Mouse (Mus musculus) neural tube, embryonic 12.5 days (tissue): ENCODE data around the gene Gm42674. TPM values are rescaled to one million over a fixed set of nuclear protein-coding genes. Genes with fewer than 3 reads are reported as not detected.

Experiments used
- ATAC-seq: fragments of 200-750 bp; cut with Nextera tagmentation; 2 replicates; pipeline ENCODE4 v1.8.0; 2017; ENCODE audit warnings: low read depth, mild to moderate bottlenecking, moderate TSS enrichment, moderate library complexity; ENCODE audit not compliant: low FRiP score
- H3K27ac ChIP-seq: fragments of 300-500 bp; sonication (generic); 2 replicates; pipeline ENCODE4 v1.5.1; 2016
- H3K27me3 ChIP-seq: fragments of 300-500 bp; sonication (generic); replicated peaks from 2 replicates; pipeline ENCODE4 v1.6.1; 2016; ENCODE audit warnings: mild to moderate bottlenecking
- H3K36me3 ChIP-seq: fragments of 300-500 bp; sonication (generic); 2 replicates; pipeline ENCODE4 v1.6.1; 2016; ENCODE audit warnings: mild to moderate bottlenecking
- H3K4me1 ChIP-seq: fragments of 300-500 bp; sonication (generic); 2 replicates; pipeline ENCODE4 v1.6.1; 2016
- H3K4me2 ChIP-seq: fragments of 300-500 bp; sonication (generic); replicated peaks from 2 replicates; pipeline ENCODE4 v1.6.1; 2016; ENCODE audit warnings: mild to moderate bottlenecking
- H3K4me3 ChIP-seq: fragments of 300-500 bp; sonication (generic); 2 replicates; pipeline ENCODE4 v1.5.1; 2016
- H3K9ac ChIP-seq: fragments of 300-500 bp; sonication (generic); 2 replicates; pipeline ENCODE4 v1.6.1; 2016; ENCODE audit warnings: mild to moderate bottlenecking
- H3K9me3 ChIP-seq: fragments of 300-500 bp; sonication (generic); 2 replicates; pipeline ENCODE4 v1.6.1; 2016; ENCODE audit warnings: mild to moderate bottlenecking
- WGBS: fragments of 180-500 bp; shearing (Covaris S2); methylation state at CpG from one replicate; pipeline ENCODE4 v1.1.7; 2016; 5-methylcytosine and 5-hydroxymethylcytosine counted together
- polyA plus RNA-seq: library from polyadenylated mRNA; unstranded; fragments of >200 nt; fragmentation: Nextera tagmentation; extraction: Ambion mirVana; gene quantifications from 2 replicates; pipeline ENCODE4 v1.2.1, GENCODE M21; 2016

Gm42674 gene
- not detected in 2 replicates for polyA plus RNA-seq

DNA sequence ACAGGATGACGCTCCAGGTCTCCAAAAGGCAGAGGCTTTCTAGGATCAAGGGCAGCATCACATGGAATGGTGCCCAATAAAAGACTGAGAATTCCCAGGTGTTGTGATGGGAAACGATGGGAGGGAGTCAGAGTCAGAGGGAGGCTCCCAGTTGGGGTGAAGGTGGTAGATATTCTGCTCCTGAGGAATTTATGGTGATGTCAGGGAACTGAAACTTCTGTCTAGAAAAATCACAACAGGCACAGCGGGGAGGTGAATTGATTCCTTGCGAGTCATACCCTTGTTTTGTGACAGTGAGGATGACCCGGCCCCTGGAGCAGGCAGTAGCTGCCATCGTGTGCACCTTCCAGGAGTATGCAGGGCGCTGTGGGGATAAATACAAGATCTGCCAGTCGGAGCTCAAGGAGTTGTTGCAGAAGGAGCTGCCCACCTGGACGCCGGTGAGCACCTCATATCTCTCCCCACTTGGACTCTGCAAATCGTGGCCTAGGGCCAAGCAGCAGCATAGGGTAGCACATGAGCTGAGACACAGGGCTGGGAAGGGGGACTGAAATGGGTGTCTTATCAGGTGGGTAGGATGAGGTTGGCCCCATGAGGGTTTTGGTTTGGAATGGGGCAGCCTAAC is at the start of gene Gm42674:
Gm42674 (plus strand) TSS at position 419 of the 625 bp plus-strand sequence.
- ATAC-seq, result no peak
- H3K4me2 ChIP-seq, result no peak within 1 kb of the TSS
- WGBS, result 85% methylated on average over 11 of the region's 11 CpGs
- H3K27me3 ChIP-seq, result no peaks in the 10 kb centered on the region
- H3K36me3 ChIP-seq, result no peaks in the 10 kb centered on the region
- H3K4me1 ChIP-seq, result 0 out of 2 replicates have a peak, but pooled peaks cover 7% of the 10 kb centered on the region
- no peaks in the 10 kb centered on the region for H3K9me3 ChIP-seq
- H3K27ac ChIP-seq, result no peak within 1 kb of the TSS
- no peak within 1 kb of the TSS for H3K9ac ChIP-seq
- H3K4me3 ChIP-seq, result no peak within 1 kb of the TSS

DNA sequence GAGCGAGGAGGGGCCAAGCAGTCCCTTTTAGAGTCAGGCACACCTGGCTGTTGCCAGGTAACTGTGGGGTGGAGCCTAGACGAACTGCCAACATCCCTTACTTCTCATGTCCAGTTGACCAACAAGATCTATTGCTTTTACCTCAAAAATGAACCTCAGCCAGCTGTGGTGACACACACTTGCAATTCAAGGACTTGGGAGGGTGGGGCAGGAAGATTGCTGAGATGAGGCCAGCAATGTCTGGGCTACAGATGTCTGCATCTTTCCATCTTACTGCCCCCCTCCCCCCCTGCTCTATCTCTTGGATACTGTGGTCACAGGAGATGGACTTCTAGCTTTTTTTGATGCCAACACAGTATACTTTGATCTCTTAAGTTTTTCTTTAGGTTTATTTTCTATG is 49.5 kb upstream of the Gm42674 start:
- Histone ChIP-seq H3K4me1 (no peaks in the 10 kb centered on the region), H3K4me2 (no peak overlapping the region), H3K27me3 (no peaks in the 10 kb centered on the region), H3K9ac (no peak overlapping the region), H3K9me3 (no peaks in the 10 kb centered on the region), H3K4me3 (no peak overlapping the region), H3K36me3 (no peaks in the 10 kb centered on the region), H3K27ac (no peak overlapping the region)
- ATAC-seq, result no peak
- WGBS, result 89% methylated on average over 2 of the region's 2 CpGs

DNA sequence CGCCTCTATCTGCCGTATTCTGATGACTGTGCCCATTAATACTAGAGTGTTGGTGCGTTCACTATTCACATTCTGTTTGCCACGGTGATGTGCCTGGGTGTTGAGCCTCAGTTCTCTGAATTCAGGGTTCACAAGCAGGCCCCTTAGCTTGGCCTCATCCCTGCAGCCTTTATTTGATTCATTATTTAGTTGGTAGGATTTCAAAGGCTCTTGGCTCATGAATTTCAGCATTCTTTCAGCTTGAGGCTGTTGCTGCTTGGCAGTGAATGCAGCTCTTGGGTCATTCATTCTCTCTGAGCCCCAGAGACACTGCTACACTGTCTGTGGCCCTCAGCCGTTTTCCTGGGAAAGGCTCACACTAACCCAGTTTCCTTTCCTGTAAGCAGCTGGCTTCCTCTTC is 45.8 kb upstream of the Gm42674 start:
- 42% methylated on average over 5 of the region's 5 CpGs for WGBS
- H3K27me3 ChIP-seq, result no peaks in the 10 kb centered on the region
- H3K27ac ChIP-seq, result no peak overlapping the region
- no peaks in the 10 kb centered on the region for H3K4me1 ChIP-seq
- no peaks in the 10 kb centered on the region for H3K36me3 ChIP-seq
- H3K4me3 ChIP-seq, result no peak overlapping the region
- no peak overlapping the region for H3K9ac ChIP-seq
- ATAC-seq, result peak; percentile 76
- no peak overlapping the region for H3K4me2 ChIP-seq
- H3K9me3 ChIP-seq, result no peaks in the 10 kb centered on the region

DNA sequence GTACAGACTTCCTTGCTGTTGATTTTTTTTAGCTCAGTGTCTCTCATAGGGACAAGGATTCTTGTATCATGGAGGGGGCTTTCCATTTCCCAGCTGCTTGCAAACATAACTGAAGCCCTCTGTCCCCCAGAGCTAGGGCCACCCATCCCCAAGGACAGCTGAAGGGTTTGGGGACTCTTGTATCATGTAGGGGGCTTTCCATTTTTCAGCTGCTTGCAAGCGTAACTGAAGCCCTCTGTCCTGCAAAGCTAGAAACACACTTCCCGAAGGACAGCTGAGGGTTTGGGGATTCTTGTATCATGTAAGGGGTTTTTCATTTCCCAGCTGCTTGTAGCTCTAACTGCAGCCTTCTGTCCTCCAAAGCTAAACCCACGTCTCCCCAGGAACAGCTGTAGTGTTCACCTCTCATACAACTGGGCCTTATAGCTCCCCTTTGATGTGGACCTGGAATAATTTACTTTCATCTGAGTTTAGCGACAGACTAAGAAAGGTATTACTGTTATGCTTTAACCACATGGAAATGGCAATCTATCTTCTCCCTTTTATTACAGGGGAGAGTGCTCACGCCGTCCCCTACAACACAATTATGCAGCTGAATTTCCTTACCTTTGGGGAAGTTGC is 41.6 kb upstream of the Gm42674 start, which contains the start of gene S100a3:
S100a3 (plus strand) TSS at position 571 of the 621 bp plus-strand sequence.
- Histone ChIP-seq H3K27me3 (no peaks in the 10 kb centered on the region), H3K4me3 (no peak within 1 kb of the TSS)
- WGBS, result 72% methylated on average over 6 of the region's 6 CpGs

GRCm38 (mm10) chr3:90574691-90575090 is 27.0 kb upstream of the Gm42674 start:
- Histone ChIP-seq H3K27ac (no peak overlapping the region), H3K36me3 (no peaks in the 10 kb centered on the region), H3K4me3 (no peak overlapping the region), H3K4me1 (no peaks in the 10 kb centered on the region), H3K27me3 (no peaks in the 10 kb centered on the region), H3K9me3 (no peaks in the 10 kb centered on the region), H3K9ac (no peak overlapping the region), H3K4me2 (no peak overlapping the region)
- no peak for ATAC-seq
- WGBS, result 90% methylated on average over 5 of the region's 5 CpGs

More for the DNA sequence above, 41.6 kb upstream of the Gm42674 start, which contains the start of gene S100a3:
- Histone ChIP-seq H3K9me3 (no peaks in the 10 kb centered on the region), H3K4me1 (no peaks in the 10 kb centered on the region), H3K27ac (no peak within 1 kb of the TSS), H3K4me2 (no peak within 1 kb of the TSS), H3K9ac (no peak within 1 kb of the TSS), H3K36me3 (no peaks in the 10 kb centered on the region)
- ATAC-seq, result no peak

DNA sequence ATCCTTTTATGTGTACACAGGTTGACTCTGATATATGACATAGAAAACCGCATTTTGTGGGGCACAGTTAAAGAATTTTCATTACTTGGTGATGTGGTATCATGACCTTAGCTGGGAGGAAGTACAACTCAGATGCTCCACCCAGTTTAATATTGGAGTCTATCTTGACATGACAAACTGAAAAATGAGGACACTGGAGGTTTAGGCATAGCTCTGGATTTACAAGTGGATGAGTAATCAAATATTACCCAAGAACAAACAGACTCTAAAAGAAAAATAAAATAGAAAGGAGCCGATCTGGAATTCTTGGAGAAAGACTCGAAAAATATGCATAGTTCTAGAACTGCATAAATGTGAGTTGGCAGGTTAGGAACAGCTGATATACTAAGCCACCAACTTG is 26.4 kb upstream of the Gm42674 start:
- Histone ChIP-seq H3K4me1 (no peaks in the 10 kb centered on the region), H3K9me3 (no peaks in the 10 kb centered on the region), H3K27me3 (no peaks in the 10 kb centered on the region), H3K9ac (no peak overlapping the region), H3K36me3 (no peaks in the 10 kb centered on the region), H3K4me3 (no peak overlapping the region), H3K27ac (no peak overlapping the region), H3K4me2 (no peak overlapping the region)
- no peak for ATAC-seq
- WGBS, result 83% methylated on average over 3 of the region's 3 CpGs

DNA sequence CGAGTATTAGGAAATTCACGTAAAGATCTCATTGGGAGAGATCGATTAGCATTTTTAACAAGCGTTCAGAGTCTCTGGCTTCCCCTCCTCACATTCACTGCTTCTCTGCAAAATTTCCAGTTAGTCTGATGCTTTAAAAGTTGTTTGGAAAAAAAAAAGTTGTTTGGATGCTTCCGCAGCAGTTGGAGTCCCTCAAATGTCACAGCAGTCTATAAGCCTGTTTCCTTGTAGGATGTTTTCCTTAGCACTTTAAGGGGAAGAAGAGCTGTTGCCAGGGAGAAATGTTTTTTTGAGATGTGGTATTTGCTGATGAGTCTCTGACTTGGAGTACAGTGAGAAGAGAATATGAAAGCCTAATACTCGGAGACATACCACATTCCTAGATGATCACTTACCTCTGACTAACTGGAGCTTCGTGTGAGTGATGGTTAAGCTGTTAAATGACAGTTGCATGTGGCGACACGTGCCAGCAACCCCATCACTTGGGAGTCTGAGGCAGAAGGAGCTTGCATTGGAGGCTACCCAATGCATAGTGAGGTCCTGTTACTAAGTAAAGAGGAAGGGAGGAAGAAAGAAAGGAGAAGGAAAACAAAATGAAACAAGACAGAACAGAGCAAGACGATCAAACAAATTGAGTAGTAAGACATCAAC is 25.2 kb upstream of the Gm42674 start:
- Histone ChIP-seq H3K4me2 (no peak overlapping the region), H3K36me3 (no peaks in the 10 kb centered on the region), H3K9ac (no peak overlapping the region), H3K9me3 (no peaks in the 10 kb centered on the region), H3K4me1 (no peaks in the 10 kb centered on the region), H3K27ac (no peak overlapping the region), H3K27me3 (no peaks in the 10 kb centered on the region), H3K4me3 (no peak overlapping the region)
- ATAC-seq, result no peak
- 81% methylated on average over 10 of the region's 10 CpGs for WGBS

- no peaks in the 10 kb centered on the region for H3K36me3 ChIP-seq
- no peak overlapping the region for H3K27ac ChIP-seq
- no peaks in the 10 kb centered on the region for H3K4me1 ChIP-seq
- H3K4me3 ChIP-seq, result no peak overlapping the region
- no peaks in the 10 kb centered on the region for H3K9me3 ChIP-seq
- no peaks in the 10 kb centered on the region for H3K27me3 ChIP-seq
- WGBS, result 82% methylated on average over 7 of the region's 7 CpGs
- H3K4me2 ChIP-seq, result no peak overlapping the region
- no peak for ATAC-seq
- H3K9ac ChIP-seq, result no peak overlapping the region
Observed at GRCm38 (mm10) chr3:90579433-90579832, 22.3 kb upstream of the Gm42674 start.

- no peak overlapping the region for H3K4me2 ChIP-seq
- no peaks in the 10 kb centered on the region for H3K9me3 ChIP-seq
- H3K27me3 ChIP-seq, result no peaks in the 10 kb centered on the region
- no peak for ATAC-seq
- no peaks in the 10 kb centered on the region for H3K4me1 ChIP-seq
- H3K9ac ChIP-seq, result no peak overlapping the region
- 95% methylated on average over 5 of the region's 5 CpGs for WGBS
- no peaks in the 10 kb centered on the region for H3K36me3 ChIP-seq
- H3K4me3 ChIP-seq, result no peak overlapping the region
- no peak overlapping the region for H3K27ac ChIP-seq
Observed at GRCm38 (mm10) chr3:90581141-90581540, 20.6 kb upstream of the Gm42674 start.

- no peak for ATAC-seq
- Histone ChIP-seq H3K27ac (no peak overlapping the region), H3K27me3 (no peaks in the 10 kb centered on the region), H3K4me2 (no peak overlapping the region), H3K36me3 (no peaks in the 10 kb centered on the region), H3K9ac (no peak overlapping the region), H3K4me3 (no peak overlapping the region), H3K9me3 (no peaks in the 10 kb centered on the region), H3K4me1 (no peaks in the 10 kb centered on the region)
- 98% methylated on average over 1 of the region's 1 CpGs for WGBS
Observed at GRCm38 (mm10) chr3:90582156-90582555, 19.5 kb upstream of the Gm42674 start.

- no peaks in the 10 kb centered on the region for H3K4me1 ChIP-seq
- no peak overlapping the region for H3K9ac ChIP-seq
- H3K27ac ChIP-seq, result no peak overlapping the region
- no peak overlapping the region for H3K4me3 ChIP-seq
- no peaks in the 10 kb centered on the region for H3K27me3 ChIP-seq
- no peak for ATAC-seq
- no peaks in the 10 kb centered on the region for H3K9me3 ChIP-seq
- H3K36me3 ChIP-seq, result no peaks in the 10 kb centered on the region
- WGBS, result 83% methylated on average over 4 of the region's 4 CpGs
- H3K4me2 ChIP-seq, result no peak overlapping the region
Observed at GRCm38 (mm10) chr3:90582556-90582955, 19.1 kb upstream of the Gm42674 start.

GRCm38 (mm10) chr3:90583893-90584292 is 17.8 kb upstream of the Gm42674 start:
- Histone ChIP-seq H3K36me3 (no peaks in the 10 kb centered on the region), H3K27me3 (no peaks in the 10 kb centered on the region), H3K4me2 (no peak overlapping the region), H3K9me3 (no peaks in the 10 kb centered on the region), H3K4me1 (no peaks in the 10 kb centered on the region), H3K27ac (no peak overlapping the region), H3K9ac (no peak overlapping the region), H3K4me3 (no peak overlapping the region)
- 55% methylated on average over 3 of the region's 3 CpGs for WGBS
- ATAC-seq, result no peak
